9 mouse cellular contexts compared by ENCODE assay signal in genomic region chr6:116653684-116654454, GRCm38 (mm10). TPM values are rescaled to one million over a fixed set of nuclear protein-coding genes. Genes with fewer than 3 reads are reported as not detected.
DNase-seq lines count a peak whose midpoint lies in the region; ATAC-seq and TF ChIP-seq lines count a peak whose summit lies in the region.
"Had no signal": no experiment of that assay in that cellular context is flagged by ENCODE, and none has a peak within 500 bp of the region (broad histone marks: within the 10 kb centered on the region; RNA-seq: fewer than 3 reads in every experiment).

No protein-coding gene starts in this region.

- H3K36me3 ChIP-seq in forebrain, embryonic 11.5 days (ENCODE audit: control insufficient read depth, insufficient read depth, low read length), result no peaks in the 10 kb centered on the region
- no peaks in the 10 kb centered on the region for H3K36me3 ChIP-seq in hindbrain, postnatal 0 days (ENCODE audit: insufficient read depth, low read length)
- H3K36me3 ChIP-seq in midbrain, embryonic 11.5 days (ENCODE audit: control insufficient read depth, insufficient read depth, low read length), result no peaks in the 10 kb centered on the region
- H3K36me3 ChIP-seq: G1E had no signal

- intact Hi-C loops in gastrocnemius, adult 2 months (cut with DNase I), result loop anchor here (1.0 to 2.0 kb wide), 2 partner anchors 43 to 113 kb away; no protein-coding TSS in a partner anchor
- intact Hi-C loops in left cerebral cortex, postnatal 4 days (cut with DNase I), result loop anchor here (5.0 to 10.0 kb wide), 3 partner anchors 51 to 1173 kb away; partner anchors contain the start of gene Cxcl12

- no peaks in the 10 kb centered on the region for H3K9me3 ChIP-seq in forebrain, embryonic 11.5 days (ENCODE audit: control insufficient read depth, low read length)
- no peaks in the 10 kb centered on the region for H3K9me3 ChIP-seq in hindbrain, postnatal 0 days (ENCODE audit: low read length)
- H3K9me3 ChIP-seq in midbrain, embryonic 11.5 days (ENCODE audit: control insufficient read depth, low read length), result no peaks in the 10 kb centered on the region

- peak overlapping the region; percentile 43; the same call in 1 of the 2 replicates for H3K27ac ChIP-seq in gastrocnemius, adult 2 months
- no peak overlapping the region for H3K27ac ChIP-seq in forebrain, embryonic 11.5 days (ENCODE audit: low read depth, low read length)
- no peak overlapping the region for H3K27ac ChIP-seq in hindbrain, postnatal 0 days
- no peak overlapping the region for H3K27ac ChIP-seq in midbrain, embryonic 11.5 days (ENCODE audit: low read depth, low read length)

- DNase-seq in gastrocnemius, adult 2 months, result peak; percentile 48
- no peak for DNase-seq in gastrocnemius, adult 8-10 months (ENCODE audit: low spot score in 2 of 2)
- peak; percentile 40 to 64 for DNase-seq in adrenal gland, postnatal 36 days
- peak; percentile 77 for DNase-seq in forebrain, embryonic 11.5 days (ENCODE audit: low spot score)
- peak; percentile 90 for DNase-seq in hindbrain, postnatal 0 days (ENCODE audit: low spot score)
- peak; percentile 64 for DNase-seq in left cerebral cortex, postnatal 4 days
- DNase-seq in midbrain, embryonic 11.5 days (ENCODE audit: low spot score, missing footprints), result peak; percentile 97
- peak; percentile 28 for DNase-seq in spleen, adult 12 weeks (ENCODE audit: low spot score)

- H3K4me1 ChIP-seq in forebrain, embryonic 11.5 days (replicated peaks; ENCODE audit: control insufficient read depth, insufficient read depth, low read length), result no peaks in the 10 kb centered on the region
- no peaks in the 10 kb centered on the region for H3K4me1 ChIP-seq in hindbrain, postnatal 0 days (ENCODE audit: insufficient read depth, low read length)
- no peaks in the 10 kb centered on the region for H3K4me1 ChIP-seq in midbrain, embryonic 11.5 days (ENCODE audit: control insufficient read depth, insufficient read depth, low read length)

- H3K27me3 ChIP-seq in forebrain, embryonic 11.5 days (ENCODE audit: control insufficient read depth, insufficient read depth, low read length), result no peaks in the 10 kb centered on the region
- no peaks in the 10 kb centered on the region for H3K27me3 ChIP-seq in hindbrain, postnatal 0 days (ENCODE audit: insufficient read depth, low read length)
- H3K27me3 ChIP-seq in midbrain, embryonic 11.5 days (ENCODE audit: control insufficient read depth, insufficient read depth, low read length), result no peaks in the 10 kb centered on the region

- H3K9ac ChIP-seq in forebrain, embryonic 11.5 days (ENCODE audit: low read length), result no peak overlapping the region
- no peak overlapping the region for H3K9ac ChIP-seq in hindbrain, postnatal 0 days (replicated peaks; ENCODE audit: low read length)
- no peak overlapping the region for H3K9ac ChIP-seq in midbrain, embryonic 11.5 days (ENCODE audit: low read length)

- no peak overlapping the region for H3K4me2 ChIP-seq in forebrain, embryonic 11.5 days (ENCODE audit: low read depth, low read length, severe bottlenecking)
- H3K4me2 ChIP-seq in hindbrain, postnatal 0 days (ENCODE audit: low read depth, low read length), result no peak overlapping the region
- no peak overlapping the region for H3K4me2 ChIP-seq in midbrain, embryonic 11.5 days

- ATAC-seq in forebrain, embryonic 11.5 days (replicated peaks; ENCODE audit: low FRiP score), result peak; percentile 77
- ATAC-seq in hindbrain, postnatal 0 days, result peak; percentile 82
- ATAC-seq in midbrain, embryonic 11.5 days (ENCODE audit: low FRiP score), result peak; percentile 80

- WGBS in forebrain, embryonic 11.5 days, result 68% methylated on average over 9 of the region's 9 CpGs
- WGBS in hindbrain, postnatal 0 days, result 54% methylated on average over 9 of the region's 9 CpGs
- WGBS in midbrain, embryonic 11.5 days, result 68% methylated on average over 9 of the region's 9 CpGs

- H3K4me3 ChIP-seq in gastrocnemius, adult 2 months, result peak overlapping the region; percentile 74
- H3K4me3 ChIP-seq in forebrain, embryonic 11.5 days (ENCODE audit: low read depth, low read length), result no peak overlapping the region
- no peak overlapping the region for H3K4me3 ChIP-seq in hindbrain, postnatal 0 days (ENCODE audit: low read length)
- H3K4me3 ChIP-seq in midbrain, embryonic 11.5 days (ENCODE audit: low read depth, low read length), result no peak overlapping the region

- peak; percentile 76 for TF ChIP-seq CTCF in gastrocnemius, adult 2 months (IDR thresholded peaks at IDR 0.05)
- peak; percentile 94 for TF ChIP-seq CTCF in hindbrain, postnatal 0 days (IDR thresholded peaks at IDR 0.05; ENCODE audit: low read depth)

RNA-seq across cellular contexts. Expression of gene Depp1, which starts 3.5 kb away (rescaled TPM):
- 10 to 100 TPM in 1 of 2 experiments, 1 to 10 TPM in 1; 6.2 to 24.0 TPM for total RNA-seq in gastrocnemius, adult 2 months (2021)
- total RNA-seq in gastrocnemius, adult 8-10 months (2022), result 10 to 100 TPM in 1 of 4 experiments, 1 to 10 TPM in 3; 3.5 to 31.5 (median 5.1) TPM
- 10 to 100 TPM in 1 of 2 experiments, 1 to 10 TPM in 1; 7.0 to 20.2 TPM for total RNA-seq in adrenal gland, postnatal 36 days (2021)
- polyA plus RNA-seq in forebrain, embryonic 11.5 days (2014; fragmentation: Nextera tagmentation; extraction: Ambion mirVana), result 3.9 and 5.0 TPM in 2 replicates
- 6.8 and 27.5 TPM in 2 replicates for total RNA-seq in hindbrain, postnatal 0 days (2014; rRNA removed)
- polyA plus RNA-seq in hindbrain, postnatal 0 days (2015; fragmentation: Nextera tagmentation; extraction: Ambion mirVana), result 4.2 and 4.8 TPM in 2 replicates
- 1 to 10 TPM in 1 of 2 experiments, under 1 TPM in 1; 0.54 to 2.7 TPM for total RNA-seq in left cerebral cortex, postnatal 4 days (2021)
- polyA plus RNA-seq in midbrain, embryonic 11.5 days (2014; fragmentation: Nextera tagmentation; extraction: Ambion mirVana), result 6.5 and 6.8 TPM in 2 replicates
- total RNA-seq: G1E had no signal
- polyA plus RNA-seq: G1E had no signal

RNA-seq across cellular contexts. Expression of gene Rassf4, which starts 19.9 kb away (rescaled TPM):
- total RNA-seq in gastrocnemius, adult 2 months (2021), result 1 to 10 TPM; 1.7 to 2.3 TPM
- total RNA-seq in gastrocnemius, adult 8-10 months (2022), result 1 to 10 TPM; 1.1 to 1.7 (median 1.1) TPM
- 1 to 10 TPM; 2.8 to 4.7 TPM for total RNA-seq in adrenal gland, postnatal 36 days (2021)
- 20.7 and 22.7 TPM in 2 replicates for polyA plus RNA-seq in forebrain, embryonic 11.5 days (2014; fragmentation: Nextera tagmentation; extraction: Ambion mirVana)
- 18.2 and 37.1 TPM in 2 replicates for total RNA-seq in hindbrain, postnatal 0 days (2014; rRNA removed)
- 29.4 and 32.1 TPM in 2 replicates for polyA plus RNA-seq in hindbrain, postnatal 0 days (2015; fragmentation: Nextera tagmentation; extraction: Ambion mirVana)
- 1 to 10 TPM; 2.9 to 3.4 TPM for total RNA-seq in left cerebral cortex, postnatal 4 days (2021)
- polyA plus RNA-seq in midbrain, embryonic 11.5 days (2014; fragmentation: Nextera tagmentation; extraction: Ambion mirVana), result 41.2 and 42.6 TPM in 2 replicates
- polyA plus RNA-seq: G1E had no signal

RNA-seq across cellular contexts. Expression of gene Zfp422, which starts 25.1 kb away (rescaled TPM):
- total RNA-seq in gastrocnemius, adult 2 months (2021), result 1 to 10 TPM; 7.7 to 7.9 TPM
- total RNA-seq in gastrocnemius, adult 8-10 months (2022), result 1 to 10 TPM; 5.9 to 7.9 (median 7.2) TPM
- total RNA-seq in adrenal gland, postnatal 36 days (2021), result 10 to 100 TPM; 19.7 to 23.0 TPM
- 351 and 359 TPM in 2 replicates for polyA plus RNA-seq in forebrain, embryonic 11.5 days (2014; fragmentation: Nextera tagmentation; extraction: Ambion mirVana)
- total RNA-seq in hindbrain, postnatal 0 days (2014; rRNA removed), result 50.8 and 52.0 TPM in 2 replicates
- polyA plus RNA-seq in hindbrain, postnatal 0 days (2015; fragmentation: Nextera tagmentation; extraction: Ambion mirVana), result 97.1 and 101 TPM in 2 replicates
- total RNA-seq in left cerebral cortex, postnatal 4 days (2021), result 10 to 100 TPM; 42.0 to 49.9 TPM
- 369 and 397 TPM in 2 replicates for polyA plus RNA-seq in midbrain, embryonic 11.5 days (2014; fragmentation: Nextera tagmentation; extraction: Ambion mirVana)
- polyA plus RNA-seq: G1E had no signal

Comparison
In these comparisons a context has a peak if more than half of its experiments do, and no peak if none do; other contexts are left out.
1. DNase-seq: peak in gastrocnemius, adult 2 months (single experiment), adrenal gland, postnatal 36 days (2 of 2), forebrain, embryonic 11.5 days (single experiment), hindbrain, postnatal 0 days (single experiment), left cerebral cortex, postnatal 4 days (single experiment), midbrain, embryonic 11.5 days (single experiment) and spleen, adult 12 weeks (single experiment); none in gastrocnemius, adult 8-10 months (0 of 2).
2. Peak in every context shown above with its lines, with median percentiles within 50 percentile points of each other: ATAC-seq.